Mouse (Mus musculus): ENCODE results near the gene Ace3. TPM values are rescaled to one million over a fixed set of nuclear protein-coding genes. Genes with fewer than 3 reads are reported as not detected.
A peak's percentile ranks its signal among the peaks of the same experiment; 100 is the strongest.
"Not testable (repeated sequence)": the region's sequence is repeated elsewhere in the genome, so short reads cannot be mapped to it uniquely, and the experiment has no call there.

Gene Ace3
- polyA plus RNA-seq, 1 experiment from 2014 or later: not detected

DNA sequence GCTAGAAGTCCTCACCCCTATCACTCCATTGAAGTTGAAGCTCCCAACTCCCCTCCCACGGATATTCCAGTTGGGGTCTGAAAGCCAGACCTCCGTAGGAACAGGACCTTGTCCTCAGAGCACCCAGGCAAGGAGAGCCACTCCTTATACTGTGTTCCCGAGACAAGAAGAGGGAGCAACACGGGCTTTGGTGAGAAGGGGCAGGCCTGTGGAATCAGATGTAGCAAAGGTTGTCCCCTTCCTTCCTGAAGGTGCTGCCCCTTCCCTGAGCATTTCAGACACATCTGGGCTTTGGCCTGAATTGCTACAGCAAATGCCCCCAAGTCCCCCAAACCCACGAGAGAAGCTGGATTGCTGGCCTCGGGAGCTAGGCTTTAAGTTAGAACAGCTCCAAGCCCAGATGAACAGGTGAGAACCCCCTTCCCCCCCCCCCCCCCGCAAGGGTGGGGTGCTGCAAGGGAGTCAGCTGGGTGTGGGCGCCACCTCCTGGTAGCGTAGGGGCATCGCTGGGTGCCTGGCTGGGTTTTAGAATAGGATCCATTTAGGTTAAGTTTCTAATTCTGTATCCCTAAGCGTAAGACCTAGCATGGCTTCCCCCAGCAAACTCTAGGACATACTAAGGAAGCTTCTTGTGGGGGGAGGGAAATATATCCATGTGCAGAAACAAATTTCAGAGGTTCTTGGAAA lies 32.1 kb downstream of the Ace3 start:
- no peaks in the 10 kb centered on the region for H3K9me3 ChIP-seq (ENCODE audit: control insufficient read depth)
- H3K4me3 ChIP-seq (ENCODE audit: low read depth, low read length): no peak overlapping the region
- WGBS: 35% methylated on average over 10 of the region's 11 CpGs
- H3K9ac ChIP-seq (ENCODE audit: low read depth, low read length): no peak overlapping the region
- ATAC-seq: peak; percentile 36; the same call in 1 of the 2 replicates
- no peaks in the 10 kb centered on the region for H3K27me3 ChIP-seq (replicated peaks; ENCODE audit: control insufficient read depth, insufficient read depth, low read length)
- H3K4me2 ChIP-seq (replicated peaks; ENCODE audit: low read depth): no peak overlapping the region
- H3K4me1 ChIP-seq (replicated peaks; ENCODE audit: control insufficient read depth, insufficient read depth, low read length): no peaks in the 10 kb centered on the region
- H3K27ac ChIP-seq (ENCODE audit: low read depth, low read length): no peak overlapping the region
- no peaks in the 10 kb centered on the region for H3K36me3 ChIP-seq (ENCODE audit: control insufficient read depth, insufficient read depth)
- TF ChIP-seq CTCF (IDR thresholded peaks at IDR 0.05; ENCODE audit: low read depth): peak; percentile 84

DNA sequence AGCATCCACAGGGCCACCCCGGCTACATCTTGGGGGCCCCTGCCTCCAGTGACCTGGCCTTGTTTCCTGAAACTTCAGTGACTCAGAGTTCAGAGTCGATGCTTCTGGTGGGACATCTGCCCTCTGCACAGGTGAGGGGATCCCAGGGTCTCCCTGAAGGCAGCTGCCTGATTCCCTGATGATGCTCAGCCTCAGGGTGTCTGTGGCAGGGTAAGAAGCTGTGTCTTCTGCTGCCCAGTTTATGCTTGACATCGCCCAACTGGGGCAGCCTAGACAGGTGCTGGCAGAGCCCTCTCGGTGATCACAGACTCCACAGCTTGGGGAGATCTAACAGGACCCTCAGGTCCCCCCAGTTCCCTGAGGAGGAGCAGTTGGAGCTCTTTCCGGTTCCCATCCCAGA lies 33.1 kb downstream of the Ace3 start:
- no peak for TF ChIP-seq CTCF (IDR thresholded peaks at IDR 0.05; ENCODE audit: low read depth)
- 89% methylated on average over 5 of the region's 5 CpGs for WGBS
- no peak overlapping the region for H3K4me2 ChIP-seq (replicated peaks; ENCODE audit: low read depth)
- H3K4me1 ChIP-seq (replicated peaks; ENCODE audit: control insufficient read depth, insufficient read depth, low read length): no peaks in the 10 kb centered on the region
- no peaks in the 10 kb centered on the region for H3K9me3 ChIP-seq (ENCODE audit: control insufficient read depth)
- H3K36me3 ChIP-seq (ENCODE audit: control insufficient read depth, insufficient read depth): no peaks in the 10 kb centered on the region
- H3K27ac ChIP-seq (ENCODE audit: low read depth, low read length): no peak overlapping the region
- H3K4me3 ChIP-seq (ENCODE audit: low read depth, low read length): no peak overlapping the region
- H3K9ac ChIP-seq (ENCODE audit: low read depth, low read length): no peak overlapping the region
- no peaks in the 10 kb centered on the region for H3K27me3 ChIP-seq (replicated peaks; ENCODE audit: control insufficient read depth, insufficient read depth, low read length)
- ATAC-seq: no peak

DNA sequence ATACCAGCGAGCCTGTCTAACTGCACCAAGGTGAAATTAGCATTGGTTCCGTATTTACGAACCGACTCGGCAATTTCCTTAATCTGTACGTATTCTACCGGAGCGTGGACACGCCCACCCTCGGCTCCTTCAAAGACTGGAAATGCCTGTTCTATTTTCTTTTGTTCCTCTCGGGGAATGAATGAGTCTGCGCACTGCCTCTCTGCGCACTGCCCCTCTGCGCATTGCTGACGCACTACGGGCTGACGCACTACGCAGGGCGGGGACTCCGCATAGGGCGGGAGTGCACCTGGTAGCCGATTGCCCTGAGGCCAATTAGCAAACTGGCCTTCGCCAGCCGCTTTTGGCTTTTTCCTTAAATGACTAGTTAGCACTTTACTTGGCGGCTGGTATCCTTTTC lies 37.6 kb downstream of the Ace3 start:
- not testable (repeated sequence) for H3K9ac ChIP-seq (ENCODE audit: low read depth, low read length); H3K4me2 ChIP-seq (replicated peaks; ENCODE audit: low read depth)

DNA sequence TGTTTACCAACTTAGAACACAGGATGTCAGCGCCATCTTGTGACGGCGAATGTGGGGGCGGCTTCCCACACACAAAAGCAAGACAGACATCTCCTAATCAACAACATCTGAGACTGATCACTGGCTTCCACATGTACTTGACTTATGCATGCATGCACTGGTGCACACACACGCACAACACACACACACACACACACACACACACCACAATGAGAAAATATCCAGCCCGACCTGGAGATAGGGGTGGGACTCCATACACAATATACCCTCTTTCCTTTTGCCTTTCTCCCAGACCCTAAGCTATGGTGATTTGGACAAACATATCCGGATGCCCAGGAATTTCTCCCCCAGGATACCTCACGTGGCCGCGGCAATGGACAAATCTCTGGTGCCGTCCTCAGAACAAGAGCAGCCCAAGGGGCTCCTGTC lies 39.0 kb downstream of the Ace3 start:
- Histone ChIP-seq H3K4me1 (replicated peaks; ENCODE audit: control insufficient read depth, insufficient read depth, low read length) (0 out of 2 replicates have a peak, but pooled peaks cover 3% of the 10 kb centered on the region), H3K36me3 (ENCODE audit: control insufficient read depth, insufficient read depth) (no peaks in the 10 kb centered on the region), H3K27me3 (replicated peaks; ENCODE audit: control insufficient read depth, insufficient read depth, low read length) (no peaks in the 10 kb centered on the region), H3K4me2 (replicated peaks; ENCODE audit: low read depth) (peak overlapping the region; percentile 47), H3K4me3 (ENCODE audit: low read depth, low read length) (no peak overlapping the region), H3K27ac (ENCODE audit: low read depth, low read length) (peak overlapping the region; percentile 62), H3K9me3 (ENCODE audit: control insufficient read depth) (no peaks in the 10 kb centered on the region), H3K9ac (ENCODE audit: low read depth, low read length) (peak overlapping the region; percentile 11; the same call in 1 of the 2 replicates)
- TF ChIP-seq CTCF (IDR thresholded peaks at IDR 0.05; ENCODE audit: low read depth): peak; percentile 29; the same call in 1 of the 2 replicates
- 33% methylated on average over 11 of the region's 11 CpGs for WGBS
- no peak for ATAC-seq

More for the DNA sequence above, 37.6 kb downstream of the Ace3 start:
- ATAC-seq; H3K9me3 ChIP-seq (ENCODE audit: control insufficient read depth); H3K4me1 ChIP-seq (replicated peaks; ENCODE audit: control insufficient read depth, insufficient read depth, low read length); H3K4me3 ChIP-seq (ENCODE audit: low read depth, low read length); H3K27ac ChIP-seq (ENCODE audit: low read depth, low read length); H3K27me3 ChIP-seq (replicated peaks; ENCODE audit: control insufficient read depth, insufficient read depth, low read length); H3K36me3 ChIP-seq (ENCODE audit: control insufficient read depth, insufficient read depth): not testable (repeated sequence)
- WGBS: 20% methylated on average over 4 of the region's 25 CpGs

DNA sequence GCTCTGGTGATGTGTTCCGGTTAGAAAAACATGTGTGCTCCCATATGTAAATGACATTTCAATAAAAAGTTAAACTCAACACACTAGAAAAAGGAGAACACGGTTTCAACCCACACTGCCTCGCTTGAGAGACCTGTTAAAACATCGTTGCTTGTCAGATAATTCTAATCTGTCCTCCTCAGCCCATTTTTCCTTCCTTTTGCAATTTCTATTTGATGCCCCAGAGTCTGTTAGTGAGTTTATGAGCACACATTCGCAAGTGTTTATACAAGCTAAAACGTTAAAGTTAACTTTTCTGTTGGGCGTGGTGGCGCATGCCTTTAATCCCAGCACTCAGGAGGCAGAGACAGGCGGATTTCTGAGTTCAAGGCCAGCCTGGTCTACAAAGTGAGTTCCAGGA lies 40.5 kb downstream of the Ace3 start:
- H3K9me3 ChIP-seq (ENCODE audit: control insufficient read depth): no peaks in the 10 kb centered on the region
- H3K4me1 ChIP-seq (replicated peaks; ENCODE audit: control insufficient read depth, insufficient read depth, low read length): 0 out of 2 replicates have a peak, but pooled peaks cover 3% of the 10 kb centered on the region

DNA sequence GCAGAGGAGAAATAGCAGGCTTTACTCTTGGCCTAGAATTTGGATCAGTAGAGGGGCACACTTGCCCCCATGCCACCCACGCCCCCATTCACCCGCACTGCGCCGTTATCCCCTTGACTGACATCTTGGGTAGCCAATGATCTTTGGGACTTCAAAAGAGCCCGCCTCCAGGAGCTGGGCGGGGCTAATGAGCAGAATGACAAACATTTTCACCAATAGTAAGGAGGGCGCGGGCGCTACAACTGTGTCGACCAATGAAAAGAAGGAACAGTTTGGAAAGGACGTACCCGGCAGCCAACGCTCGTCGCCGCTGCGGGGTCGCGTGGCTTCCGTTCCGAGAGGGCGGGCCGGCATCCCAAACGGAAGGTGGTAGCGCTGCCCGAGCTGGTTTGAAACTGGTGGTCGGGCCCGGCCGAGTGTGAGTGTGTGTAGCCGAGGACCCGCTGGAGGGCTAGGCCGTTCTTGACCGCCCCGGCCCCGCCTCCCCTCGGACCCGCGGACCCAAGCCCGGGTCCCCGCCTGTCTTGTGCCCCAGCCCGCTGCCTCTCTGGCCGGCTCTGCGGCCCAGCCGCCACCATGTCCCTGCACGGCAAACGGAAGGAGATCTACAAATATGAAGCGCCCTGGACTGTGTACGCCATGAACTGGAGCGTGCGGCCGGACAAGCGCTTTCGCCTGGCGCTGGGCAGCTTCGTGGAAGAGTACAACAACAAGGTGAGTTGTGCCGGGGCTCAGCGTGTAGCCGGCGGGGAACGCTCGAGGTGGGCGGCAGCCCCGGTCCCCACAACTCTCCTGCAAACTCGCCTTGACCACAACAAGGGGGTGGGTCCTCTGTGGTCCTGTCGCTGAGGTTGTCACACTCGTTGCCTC lies 42.3 kb downstream of the Ace3 start, which contains the start of gene Dcaf7:
TSS of gene Dcaf7 (plus strand) at position 325 of the 870 bp plus-strand sequence.
- H3K27ac ChIP-seq (ENCODE audit: low read depth, low read length): peak within 1 kb of the TSS; percentile 90
- peak within 1 kb of the TSS; percentile 97 for H3K4me3 ChIP-seq (ENCODE audit: low read depth, low read length)
- H3K9ac ChIP-seq (ENCODE audit: low read depth, low read length): peak within 1 kb of the TSS; percentile 91
- H3K4me2 ChIP-seq (replicated peaks; ENCODE audit: low read depth): peak within 1 kb of the TSS; percentile 75
- H3K27me3 ChIP-seq (replicated peaks; ENCODE audit: control insufficient read depth, insufficient read depth, low read length): no peaks in the 10 kb centered on the region
- H3K9me3 ChIP-seq (ENCODE audit: control insufficient read depth): no peaks in the 10 kb centered on the region
- TF ChIP-seq CTCF (IDR thresholded peaks at IDR 0.05; ENCODE audit: low read depth): no peak
- under 1% methylated on average over 66 of the region's 66 CpGs for WGBS
- peak; percentile 99 for ATAC-seq
- H3K36me3 ChIP-seq (ENCODE audit: control insufficient read depth, insufficient read depth): no peaks in the 10 kb centered on the region
- 0 out of 2 replicates have a peak, but pooled peaks cover 3% of the 10 kb centered on the region for H3K4me1 ChIP-seq (replicated peaks; ENCODE audit: control insufficient read depth, insufficient read depth, low read length)

More for the DNA sequence above, 40.5 kb downstream of the Ace3 start:
- Histone ChIP-seq H3K27me3 (replicated peaks; ENCODE audit: control insufficient read depth, insufficient read depth, low read length) (no peaks in the 10 kb centered on the region), H3K4me3 (ENCODE audit: low read depth, low read length) (no peak overlapping the region), H3K27ac (ENCODE audit: low read depth, low read length) (no peak overlapping the region), H3K4me2 (replicated peaks; ENCODE audit: low read depth) (no peak overlapping the region), H3K9ac (ENCODE audit: low read depth, low read length) (no peak overlapping the region), H3K36me3 (ENCODE audit: control insufficient read depth, insufficient read depth) (no peaks in the 10 kb centered on the region)
- ATAC-seq: no peak
- WGBS: 83% methylated on average over 9 of the region's 9 CpGs
- TF ChIP-seq CTCF (IDR thresholded peaks at IDR 0.05; ENCODE audit: low read depth): no peak
